Mouse (Mus musculus) lung, embryonic 14.5 days (tissue): ENCODE data around the gene Acoxl. TPM values are rescaled to one million over a fixed set of nuclear protein-coding genes. Genes with fewer than 3 reads are reported as not detected.

Experiments
- ATAC-seq: fragments of 200-750 bp; cut with Nextera tagmentation; 2 replicates; pipeline ENCODE4 v1.8.0; 2017; ENCODE audit warnings: mild to moderate bottlenecking, moderate TSS enrichment, moderate library complexity; ENCODE audit not compliant: insufficient read depth
- DNase-seq: peaks from one replicate; pipeline ENCODE4 v3.0.0-alpha.2; 2015
- H3K27ac ChIP-seq: fragments of 300-500 bp; sonication (generic); 2 replicates; pipeline ENCODE4 v1.5.1; 2014; ENCODE audit warnings: low read depth, mild to moderate bottlenecking, moderate library complexity
- H3K27me3 ChIP-seq: fragments of 300-500 bp; sonication (generic); 2 replicates; pipeline ENCODE4 v1.6.1; 2014; ENCODE audit warnings: low read length, control low read depth; ENCODE audit not compliant: insufficient read depth
- H3K36me3 ChIP-seq: fragments of 300-500 bp; sonication (generic); 2 replicates; pipeline ENCODE4 v1.6.1; 2014; ENCODE audit warnings: control low read depth; ENCODE audit not compliant: insufficient read depth
- H3K4me1 ChIP-seq: fragments of 300-500 bp; sonication (generic); 2 replicates; pipeline ENCODE4 v1.6.1; 2014; ENCODE audit warnings: antibody characterized with exemption, control low read depth; ENCODE audit not compliant: insufficient read depth
- H3K4me2 ChIP-seq: fragments of 300-500 bp; sonication (generic); 2 replicates; pipeline ENCODE4 v1.6.1; 2014; ENCODE audit warnings: mild to moderate bottlenecking
- H3K4me3 ChIP-seq: fragments of 300-500 bp; sonication (generic); 2 replicates; pipeline ENCODE4 v1.5.1; 2014; ENCODE audit warnings: low read depth, low read length
- H3K9ac ChIP-seq: fragments of 300-500 bp; sonication (generic); 2 replicates; pipeline ENCODE4 v1.6.1; 2014
- H3K9me3 ChIP-seq: fragments of 300-500 bp; sonication (generic); 2 replicates; pipeline ENCODE4 v1.6.1; 2016; ENCODE audit warnings: low read depth, low read length, control low read depth
- CTCF ChIP-seq: IDR thresholded peaks from 2 replicates; pipeline ENCODE4 v1.5.1; 2016; ENCODE audit warnings: antibody characterized with exemption, low read depth
- WGBS: fragments of 180-500 bp; shearing (Covaris S2); extraction: QIAGEN DNeasy Blood & Tissue Kit; methylation state at CpG from one replicate; pipeline ENCODE4 v1.1.7; 2014; 5-methylcytosine and 5-hydroxymethylcytosine counted together
- polyA plus RNA-seq: library from polyadenylated mRNA; unstranded; fragments of >200 nt; fragmentation: Nextera tagmentation; extraction: Ambion mirVana; gene quantifications from 2 replicates; pipeline ENCODE4 v1.2.1, GENCODE M21; 2014

Acoxl gene
- polyA plus RNA-seq, 1 experiment from 2014 or later, result 0.30 TPM

DNA sequence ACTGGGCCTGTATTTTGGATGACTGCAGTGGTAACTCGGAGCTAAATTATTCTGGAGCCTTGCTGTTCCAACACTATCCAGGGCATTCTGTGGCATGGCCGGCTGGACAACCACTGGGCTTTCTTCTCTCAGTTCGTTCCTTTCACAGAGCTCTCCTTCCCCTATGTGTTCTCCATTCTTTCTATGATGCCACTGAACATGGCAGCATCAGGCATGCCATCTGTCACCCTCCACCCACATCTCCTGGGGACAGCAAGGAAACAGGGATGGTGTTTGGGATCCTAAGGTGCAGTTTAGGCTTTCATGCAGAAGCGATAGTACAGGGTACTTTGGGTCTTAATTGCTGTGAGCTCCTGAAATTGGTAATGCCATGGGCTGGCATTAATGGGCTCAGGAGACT is 71.1 kb downstream of the Acoxl start:
- no peak overlapping the region for H3K4me2 ChIP-seq
- H3K36me3 ChIP-seq, result no peaks in the 10 kb centered on the region
- no peak overlapping the region for H3K27ac ChIP-seq
- no peaks in the 10 kb centered on the region for H3K27me3 ChIP-seq
- DNase-seq, result no peak
- WGBS, result 85% methylated on average over 4 of the region's 4 CpGs
- H3K4me1 ChIP-seq, result 0 out of 2 replicates have a peak, but pooled peaks cover 5% of the 10 kb centered on the region
- no peak overlapping the region for H3K4me3 ChIP-seq
- ATAC-seq, result no peak
- H3K9ac ChIP-seq, result no peak overlapping the region
- TF ChIP-seq CTCF, result no peak
- H3K9me3 ChIP-seq, result no peaks in the 10 kb centered on the region

DNA sequence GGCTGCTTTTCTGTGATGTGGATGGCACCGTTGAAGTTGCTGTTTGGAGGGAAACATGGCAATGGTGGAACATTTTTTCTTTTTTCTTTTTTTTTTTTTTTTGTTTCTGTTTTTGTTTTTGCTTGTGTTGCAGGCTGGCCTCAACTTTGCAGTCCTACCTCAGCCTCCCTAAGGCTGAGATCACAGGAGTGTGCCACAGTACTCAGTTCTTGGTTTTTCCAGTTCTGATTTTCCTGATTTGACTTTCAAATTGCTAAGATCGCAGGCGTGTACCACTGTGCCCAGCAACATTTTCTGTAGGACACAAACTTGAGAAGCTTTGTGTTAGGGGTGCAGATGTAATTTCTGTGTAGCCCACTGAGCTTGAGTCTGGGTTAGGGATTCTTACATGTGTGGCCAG is 72.9 kb downstream of the Acoxl start:
- H3K27me3 ChIP-seq, result peaks cover 5% of the 10 kb centered on the region; the same call in 1 of the 2 replicates
- no peak overlapping the region for H3K4me2 ChIP-seq
- H3K4me3 ChIP-seq, result no peak overlapping the region
- no peaks in the 10 kb centered on the region for H3K9me3 ChIP-seq
- H3K36me3 ChIP-seq, result no peaks in the 10 kb centered on the region
- DNase-seq, result no peak
- no peak overlapping the region for H3K27ac ChIP-seq
- no peak for TF ChIP-seq CTCF
- WGBS, result 89% methylated on average over 3 of the region's 3 CpGs
- no peak for ATAC-seq
- no peak overlapping the region for H3K9ac ChIP-seq
- 0 out of 2 replicates have a peak, but pooled peaks cover 5% of the 10 kb centered on the region for H3K4me1 ChIP-seq

DNA sequence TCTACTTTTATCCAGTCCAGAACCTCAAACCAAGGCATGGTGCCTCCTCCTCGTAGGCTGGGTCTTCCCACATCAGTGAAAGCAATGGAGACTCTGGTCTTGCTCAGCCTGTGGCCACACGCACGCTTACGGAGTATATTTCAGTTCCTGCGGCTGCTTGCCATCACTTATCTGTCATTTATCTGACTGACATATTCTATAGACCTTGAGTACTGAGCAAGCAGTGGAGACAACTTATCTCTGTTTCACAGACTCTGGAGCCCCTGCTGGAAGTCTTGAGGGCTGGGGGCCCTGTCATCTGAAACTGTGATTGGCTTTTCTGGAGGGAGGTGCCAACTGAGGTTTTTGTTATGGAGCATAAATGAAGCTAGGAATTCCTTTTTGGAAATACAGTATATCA is 75.4 kb downstream of the Acoxl start:
- ATAC-seq, result no peak
- Histone ChIP-seq H3K4me3 (no peak overlapping the region), H3K9me3 (no peaks in the 10 kb centered on the region), H3K4me2 (no peak overlapping the region), H3K27me3 (peaks cover 5% of the 10 kb centered on the region; the same call in 1 of the 2 replicates), H3K36me3 (no peaks in the 10 kb centered on the region), H3K4me1 (no peaks in the 10 kb centered on the region), H3K9ac (no peak overlapping the region), H3K27ac (no peak overlapping the region)
- no peak for DNase-seq
- no peak for TF ChIP-seq CTCF
- 54% methylated on average over 5 of the region's 5 CpGs for WGBS

DNA sequence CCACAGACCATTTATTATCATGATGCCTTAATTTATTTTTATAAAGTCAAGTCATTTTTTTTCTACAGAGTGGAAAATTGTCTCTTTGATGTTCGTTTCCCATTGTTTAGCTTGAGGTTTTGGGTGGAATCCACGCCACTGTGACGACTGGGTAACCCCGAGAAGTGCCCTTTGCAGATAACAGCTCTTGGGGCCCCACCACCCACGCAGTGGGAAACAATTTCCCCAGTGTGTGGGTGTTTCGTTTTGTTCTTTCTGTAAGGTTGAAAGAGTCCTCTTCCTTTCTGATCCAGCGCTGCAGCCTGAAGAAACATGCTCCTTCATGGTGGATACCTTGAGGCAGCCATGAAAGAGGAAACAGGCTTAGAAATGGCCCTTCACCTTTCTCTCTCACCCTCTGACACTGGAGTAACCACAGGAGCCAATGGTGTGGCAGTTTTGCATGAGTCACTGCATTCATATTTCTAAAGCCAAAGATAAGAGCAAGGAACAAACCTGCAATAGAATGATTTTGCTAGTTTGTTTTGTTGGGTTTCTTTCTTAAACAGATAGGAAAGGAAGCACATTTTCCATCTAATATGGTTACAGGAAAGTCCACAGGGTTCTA is 78.2 kb downstream of the Acoxl start:
- Histone ChIP-seq H3K9ac (no peak overlapping the region), H3K4me1 (no peaks in the 10 kb centered on the region), H3K4me2 (no peak overlapping the region), H3K36me3 (no peaks in the 10 kb centered on the region), H3K27me3 (peaks cover 5% of the 10 kb centered on the region; the same call in 1 of the 2 replicates), H3K27ac (no peak overlapping the region), H3K9me3 (no peaks in the 10 kb centered on the region), H3K4me3 (no peak overlapping the region)
- 41% methylated on average over 7 of the region's 7 CpGs for WGBS
- no peak for TF ChIP-seq CTCF
- no peak for ATAC-seq
- no peak for DNase-seq

DNA sequence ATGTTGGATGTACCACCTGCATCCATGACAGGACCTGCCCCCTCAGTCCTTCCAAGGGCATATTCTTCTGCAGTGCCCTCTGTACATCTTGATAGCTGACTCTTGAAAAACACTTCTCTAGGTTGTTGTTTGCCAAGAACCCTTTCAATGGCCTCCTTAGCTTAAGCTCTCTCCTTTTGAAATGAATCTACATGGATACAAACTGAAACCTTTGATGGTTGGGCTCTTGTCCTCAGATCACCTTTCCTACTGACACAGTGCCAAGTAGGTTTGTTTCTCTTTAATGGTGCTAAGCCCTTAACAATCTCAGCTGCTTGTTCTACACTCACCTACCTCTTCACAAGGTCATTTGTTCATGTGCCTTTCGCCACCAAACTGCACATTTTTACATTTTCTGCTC is 81.1 kb downstream of the Acoxl start:
- Histone ChIP-seq H3K4me1 (no peaks in the 10 kb centered on the region), H3K4me2 (no peak overlapping the region), H3K36me3 (no peaks in the 10 kb centered on the region), H3K27ac (no peak overlapping the region), H3K9ac (no peak overlapping the region), H3K4me3 (no peak overlapping the region), H3K27me3 (peaks cover 5% of the 10 kb centered on the region; the same call in 1 of the 2 replicates), H3K9me3 (no peaks in the 10 kb centered on the region)
- WGBS, result 65% methylated on average over 1 of the region's 1 CpGs
- no peak for ATAC-seq
- DNase-seq, result peak; percentile 18
- TF ChIP-seq CTCF, result no peak

DNA sequence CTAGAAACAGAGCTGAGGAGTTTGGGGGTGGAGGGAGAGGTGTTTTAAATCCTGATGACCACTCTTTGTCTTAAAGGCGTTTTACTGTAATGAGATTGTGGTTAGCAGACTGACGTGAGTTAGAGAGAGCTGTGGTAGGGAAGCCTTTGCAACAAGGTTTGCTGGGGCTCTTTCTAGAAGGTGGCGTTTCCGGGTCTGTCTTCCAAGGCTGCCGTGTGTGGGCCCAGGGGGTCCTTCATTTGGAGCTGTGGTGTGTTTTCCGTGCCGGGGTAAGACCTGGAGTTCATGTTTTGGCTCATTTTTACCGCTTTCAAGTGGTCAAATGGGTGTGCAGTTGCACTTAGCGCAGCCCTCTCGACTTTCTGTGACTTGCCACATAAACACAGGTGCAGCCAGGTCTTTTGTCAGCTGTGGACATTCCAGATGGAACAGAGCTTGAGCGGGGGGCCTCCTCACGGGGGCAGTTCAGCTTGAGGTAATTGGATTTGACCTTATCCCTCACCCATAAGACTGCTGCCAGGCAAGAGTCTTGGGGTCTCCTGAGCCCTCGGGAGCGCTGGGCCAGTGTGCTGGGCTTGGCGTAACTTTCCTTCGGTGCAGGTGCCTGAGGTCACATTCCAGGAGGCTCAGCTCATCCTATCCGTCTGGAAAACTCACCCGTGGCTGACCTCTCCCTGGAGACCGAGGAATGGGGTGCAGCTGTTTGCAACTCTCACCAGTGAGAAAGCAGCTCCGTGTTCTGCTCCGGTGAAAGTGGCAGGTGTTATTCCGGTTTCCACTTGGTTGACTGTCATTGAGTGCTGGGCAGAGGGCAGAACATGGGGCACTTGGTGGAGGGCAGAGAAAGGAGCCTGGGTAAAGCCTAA is 83.6 kb downstream of the Acoxl start:
- Histone ChIP-seq H3K9ac (no peak overlapping the region), H3K27me3 (no peaks in the 10 kb centered on the region), H3K4me3 (no peak overlapping the region), H3K27ac (no peak overlapping the region), H3K9me3 (no peaks in the 10 kb centered on the region), H3K36me3 (no peaks in the 10 kb centered on the region), H3K4me1 (peaks cover 9% of the 10 kb centered on the region; the same call in 1 of the 2 replicates), H3K4me2 (peak overlapping the region; percentile 39; the same call in 1 of the 2 replicates)
- ATAC-seq, result peak; percentile 50; the same call in 1 of the 2 replicates
- TF ChIP-seq CTCF, result no peak
- WGBS, result 24% methylated on average over 22 of the region's 22 CpGs
- DNase-seq, result peak; percentile 13

DNA sequence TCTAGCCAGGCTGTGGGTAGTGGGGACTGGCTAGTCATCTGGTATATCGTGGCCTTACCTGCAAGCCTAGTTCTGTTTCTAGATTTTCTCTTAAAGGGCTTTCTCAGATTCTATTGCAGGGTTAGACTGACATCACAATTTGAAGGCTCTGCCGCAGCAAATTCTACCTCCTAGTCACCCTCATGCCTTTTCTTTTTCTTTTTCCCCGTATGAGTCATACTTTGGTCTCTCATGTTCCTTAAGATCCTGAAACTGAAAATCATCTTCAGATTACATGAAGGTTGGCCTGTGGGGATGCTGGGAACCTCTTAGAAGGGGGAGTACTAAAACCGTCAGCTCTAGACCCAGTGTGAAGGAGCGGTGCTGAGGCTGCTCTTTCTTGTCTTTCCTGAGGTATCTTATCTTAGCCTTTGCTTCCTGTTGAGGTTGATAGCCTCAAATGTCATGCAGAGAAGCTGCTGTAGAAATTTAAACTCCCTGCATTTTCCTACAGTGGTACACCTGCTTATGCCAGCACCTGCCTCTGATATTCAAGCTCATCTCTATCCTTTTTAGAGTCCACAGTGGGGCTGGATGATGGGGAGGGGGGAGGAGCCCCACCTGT is 84.5 kb downstream of the Acoxl start:
- Histone ChIP-seq H3K9me3 (no peaks in the 10 kb centered on the region), H3K36me3 (no peaks in the 10 kb centered on the region), H3K9ac (no peak overlapping the region), H3K4me1 (peaks cover 13% of the 10 kb centered on the region; the same call in 1 of the 2 replicates), H3K27me3 (no peaks in the 10 kb centered on the region), H3K4me3 (no peak overlapping the region), H3K4me2 (no peak overlapping the region), H3K27ac (no peak overlapping the region)
- 60% methylated on average over 5 of the region's 5 CpGs for WGBS
- no peak for ATAC-seq
- no peak for DNase-seq
- no peak for TF ChIP-seq CTCF
